Mouse (Mus musculus) megakaryocyte progenitor cell, adult 5-6 weeks (primary cell): Measurements from ENCODE around the gene Hoxa9. TPM values are rescaled to one million over a fixed set of nuclear protein-coding genes. Genes with fewer than 3 reads are reported as not detected.
A peak's percentile ranks its signal among the peaks of the same experiment; 100 is the strongest.

ENCODE experiments used
- ATAC-seq: replicated peaks from 2 replicates; pipeline ENCODE4 v1.8.0; 2016; ENCODE audit warnings: mild to moderate bottlenecking, moderate TSS enrichment, inconsistent platforms; ENCODE audit not compliant: poor library complexity
- total RNA-seq, 2 experiments: library from RNA; stranded (forward) in 1 of 2; stranded (reverse) in 1 of 2; fragments of 157-497, 149-512 nt in 1 of 2; fragments of 200-1000 nt in 1 of 2; gene quantifications; 2 replicates each; pipeline versions ENCODE4 v1.2.3 to v1.2.4; 2015 to 2017

Hoxa9 gene
- total RNA-seq, 2 experiments from 2014 or later = 10.7 to 23.4 TPM

- no peak for ATAC-seq
Observed at GRCm38 (mm10) chr6:52218643-52219215, 12.2 kb downstream of the Hoxa9 start.

GRCm38 (mm10) chr6:52217895-52218642 lies 12.8 kb downstream of the Hoxa9 start:
- no peak for ATAC-seq

- peak; percentile 25 for ATAC-seq
Observed at GRCm38 (mm10) chr6:52217459-52217768, 13.5 kb downstream of the Hoxa9 start.

- no peak for ATAC-seq
Observed at GRCm38 (mm10) chr6:52216691-52217458, 14.0 kb downstream of the Hoxa9 start.

- no peak for ATAC-seq
Observed at GRCm38 (mm10) chr6:52215771-52216535, 14.9 kb downstream of the Hoxa9 start.

- ATAC-seq = no peak
Observed at GRCm38 (mm10) chr6:52215070-52215469, 15.8 kb downstream of the Hoxa9 start.

- no peak for ATAC-seq
Observed at GRCm38 (mm10) chr6:52214271-52214670, 16.6 kb downstream of the Hoxa9 start.

- ATAC-seq = peak; percentile 7; the same call in 1 of the 2 replicates
Observed at GRCm38 (mm10) chr6:52213119-52213986, 17.5 kb downstream of the Hoxa9 start, which contains the start of the genes Hoxa3 and Gm28308. Hoxa3 (minus strand) TSS chr6:52213336. Gm28308 (minus strand) TSS chr6:52213339.

GRCm38 (mm10) chr6:52212556-52213118 lies 18.3 kb downstream of the Hoxa9 start:
- peak; percentile 24 for ATAC-seq

GRCm38 (mm10) chr6:52211961-52212360 lies 18.9 kb downstream of the Hoxa9 start:
- ATAC-seq = no peak

GRCm38 (mm10) chr6:52211170-52211935 lies 19.5 kb downstream of the Hoxa9 start:
- peak; percentile 86 for ATAC-seq

GRCm38 (mm10) chr6:52209685-52210046 lies 21.2 kb downstream of the Hoxa9 start:
- no peak for ATAC-seq

- no peak for ATAC-seq
Observed at GRCm38 (mm10) chr6:52208868-52209684, 21.8 kb downstream of the Hoxa9 start.

- ATAC-seq = no peak
Observed at GRCm38 (mm10) chr6:52208072-52208867, 22.6 kb downstream of the Hoxa9 start, which contains the start of gene Hoxa6. Hoxa6 (minus strand) TSS chr6:52208722.

- ATAC-seq = no peak
Observed at GRCm38 (mm10) chr6:52207684-52207976, 23.3 kb downstream of the Hoxa9 start.

- ATAC-seq = no peak
Observed at GRCm38 (mm10) chr6:52206882-52207683, 23.8 kb downstream of the Hoxa9 start.
